Mouse (Mus musculus): ENCODE measurements around the gene Nop2.

The Nop2 gene

DNA sequence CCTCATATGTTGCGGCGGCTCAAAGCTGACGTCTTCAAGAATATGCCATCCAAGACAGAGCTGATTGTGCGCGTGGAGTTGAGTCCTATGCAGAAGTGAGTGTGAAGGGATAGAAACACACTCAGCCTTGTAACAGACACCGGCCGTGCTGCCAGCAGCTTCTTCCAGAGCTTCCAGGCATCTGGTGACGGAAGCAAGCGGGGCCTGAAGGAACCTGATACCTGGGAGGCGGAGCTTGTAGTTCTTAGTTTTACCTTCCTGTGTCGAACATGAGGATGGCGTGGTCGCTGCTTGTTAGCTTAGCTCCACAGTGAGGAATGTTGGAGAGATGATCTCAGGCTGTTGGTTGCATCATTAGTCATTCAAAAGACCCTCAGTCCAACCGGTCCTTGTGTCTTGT is 22.3 kb upstream of the Nop2 start:
- no peak for DNase-seq (ENCODE audit: low spot score in 2 of 2)

- peak in 1 of 2 experiments; percentile 42 for DNase-seq (ENCODE audit: low spot score in 2 of 2)
These were observed 20.8 kb upstream of the Nop2 start for GRCm38 (mm10) chr6:125110927-125111326.

GRCm38 (mm10) chr6:125112553-125112952 is 19.2 kb upstream of the Nop2 start:
- DNase-seq (ENCODE audit: low spot score in 2 of 2) = no peak

- DNase-seq (ENCODE audit: low spot score in 2 of 2) = no peak
These were observed 12.3 kb upstream of the Nop2 start for GRCm38 (mm10) chr6:125119387-125119786.

DNA sequence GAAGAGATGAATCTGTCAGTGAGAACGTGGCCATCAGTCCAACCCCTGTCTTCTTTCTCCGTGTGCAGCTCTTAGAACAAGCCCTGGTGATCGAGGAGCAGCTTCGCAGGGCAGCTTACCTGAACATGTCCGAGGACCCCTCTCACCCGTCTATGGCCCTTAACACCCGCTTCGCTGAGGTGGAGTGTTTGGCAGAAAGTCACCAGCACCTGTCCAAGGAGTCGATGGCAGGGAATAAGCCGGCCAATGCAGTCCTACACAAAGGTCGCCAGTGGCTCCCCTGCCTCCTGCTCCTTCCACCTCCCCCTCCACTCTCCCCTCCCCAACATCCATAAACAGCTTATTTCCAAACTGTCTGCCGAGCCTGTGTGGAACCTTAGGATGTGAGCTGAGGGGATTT is 3.0 kb upstream of the Nop2 start:
- no peak for DNase-seq (ENCODE audit: low spot score in 2 of 2)

- DNase-seq (ENCODE audit: low spot score in 2 of 2) = no peak
These were observed 1.9 kb upstream of the Nop2 start for GRCm38 (mm10) chr6:125129710-125130402.

GRCm38 (mm10) chr6:125132470-125132869 is 761 bp downstream of the Nop2 start:
- DNase-seq (ENCODE audit: low spot score in 2 of 2) = no peak

- peak in 1 of 2 experiments; percentile 47 for DNase-seq (ENCODE audit: low spot score in 2 of 2)
These were observed 5.4 kb downstream of the Nop2 start for GRCm38 (mm10) chr6:125137002-125137671.

- no peak for DNase-seq (ENCODE audit: low spot score in 2 of 2)
These were observed 8.0 kb downstream of the Nop2 start for GRCm38 (mm10) chr6:125139747-125140146.

GRCm38 (mm10) chr6:125142436-125142835 is 10.7 kb downstream of the Nop2 start:
- no peak for DNase-seq (ENCODE audit: low spot score in 2 of 2)

- DNase-seq (ENCODE audit: low spot score in 2 of 2) = no peak
These were observed 11.4 kb downstream of the Nop2 start for GRCm38 (mm10) chr6:125143128-125143527.

GRCm38 (mm10) chr6:125143904-125144303 is 12.2 kb downstream of the Nop2 start:
- DNase-seq (ENCODE audit: low spot score in 2 of 2) = no peak

GRCm38 (mm10) chr6:125145001-125145400 is 13.3 kb downstream of the Nop2 start, which contains the start of gene Iffo1:
Gene Iffo1 (plus strand): TSS chr6:125145241.
- peak; percentile 89 to 92 for DNase-seq (ENCODE audit: low spot score in 2 of 2)

GRCm38 (mm10) chr6:125145479-125145951 is 13.8 kb downstream of the Nop2 start:
- DNase-seq (ENCODE audit: low spot score in 2 of 2) = no peak

GRCm38 (mm10) chr6:125146148-125146547 is 14.4 kb downstream of the Nop2 start:
- DNase-seq (ENCODE audit: low spot score in 2 of 2) = no peak

- DNase-seq (ENCODE audit: low spot score in 2 of 2) = no peak
These were observed 15.1 kb downstream of the Nop2 start for GRCm38 (mm10) chr6:125146797-125147196.

DNA sequence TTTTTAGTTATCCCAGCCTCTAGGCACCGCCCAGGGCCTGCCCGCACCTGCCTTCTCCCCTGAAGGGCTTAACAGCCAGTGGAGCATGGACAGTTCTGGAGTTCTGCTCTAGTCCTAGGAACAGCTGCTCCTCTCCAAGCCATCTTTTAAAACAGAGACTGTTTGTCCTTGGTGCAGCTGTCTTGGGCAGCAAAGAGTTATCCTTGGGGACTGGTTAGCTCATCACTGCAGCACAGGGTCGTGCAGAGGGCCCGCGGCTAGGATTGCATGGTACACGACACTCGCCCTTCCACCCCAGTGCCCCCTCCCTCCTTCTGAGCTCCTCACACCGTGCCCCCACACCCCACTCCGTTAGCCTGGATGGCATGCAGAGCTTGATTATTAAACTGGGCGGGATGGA is 15.6 kb downstream of the Nop2 start:
- DNase-seq (ENCODE audit: low spot score in 2 of 2) = no peak

- DNase-seq (ENCODE audit: low spot score in 2 of 2) = no peak
These were observed 16.7 kb downstream of the Nop2 start for GRCm38 (mm10) chr6:125148251-125148925.

- DNase-seq (ENCODE audit: low spot score in 2 of 2) = no peak
These were observed 17.3 kb downstream of the Nop2 start for GRCm38 (mm10) chr6:125148926-125149568.

DNA sequence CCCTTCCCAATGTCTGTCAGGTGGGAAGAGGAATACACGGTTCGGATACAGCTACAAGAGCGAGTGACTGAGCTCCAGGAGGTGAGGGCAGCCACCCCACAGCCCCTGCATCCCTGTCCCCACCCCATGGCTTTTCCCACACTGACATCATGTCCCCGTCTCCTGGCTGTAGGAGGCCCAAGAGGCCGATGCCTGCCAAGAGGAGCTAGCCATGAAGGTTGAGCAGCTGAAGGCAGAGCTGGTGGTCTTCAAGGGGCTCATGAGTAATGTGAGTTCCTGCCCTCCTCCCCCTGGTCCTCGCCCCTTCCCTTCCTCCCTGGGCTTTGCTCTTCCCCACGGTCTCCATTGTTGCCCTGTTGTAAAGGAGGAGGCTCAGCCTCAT is 17.9 kb downstream of the Nop2 start:
- DNase-seq (ENCODE audit: low spot score in 2 of 2) = no peak

DNA sequence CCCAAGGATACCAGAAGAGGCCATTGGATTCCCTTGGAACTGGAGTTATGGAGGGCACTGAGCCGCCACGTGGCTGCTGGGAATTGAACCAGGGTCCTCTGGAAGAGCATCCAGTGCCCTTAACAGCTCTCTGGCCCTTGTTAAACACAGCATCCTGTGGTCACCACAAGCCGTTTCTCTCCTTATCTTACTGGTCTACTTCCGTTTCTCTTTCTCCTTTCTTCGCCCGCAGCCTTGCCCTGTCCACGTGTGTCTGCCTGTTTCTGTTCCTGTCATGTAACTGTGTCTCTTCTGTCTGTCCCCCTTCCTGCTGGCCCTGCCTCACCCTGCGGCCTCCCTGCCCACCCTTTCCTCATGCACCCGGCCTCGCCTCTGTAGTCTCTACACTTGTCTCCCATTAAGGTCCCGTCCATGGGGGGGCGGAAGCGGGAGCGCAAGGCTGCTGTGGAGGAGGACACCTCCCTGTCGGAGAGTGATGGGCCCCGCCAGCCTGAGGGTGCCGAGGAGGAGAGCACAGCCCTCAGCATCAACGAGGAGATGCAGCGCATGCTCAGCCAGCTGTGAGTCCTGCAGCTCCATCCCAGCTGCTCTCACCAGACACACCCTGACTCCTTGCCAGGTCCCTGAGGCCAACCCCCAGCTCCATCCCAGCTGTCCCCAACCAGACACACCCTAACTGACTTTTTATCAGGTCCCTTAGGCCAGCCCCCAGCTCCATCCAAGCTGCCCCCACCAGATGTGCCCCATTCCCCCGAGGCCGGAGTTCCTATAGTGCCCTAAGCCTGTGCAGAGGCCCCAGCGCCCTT is 20.7 kb downstream of the Nop2 start:
- DNase-seq (ENCODE audit: low spot score in 2 of 2) = no peak

All from frontal cortex, postnatal 14 days (tissue).